Mouse (Mus musculus) liver, postnatal 0 days (tissue): ENCODE results near the gene Lrp1.

Experiments
- CTCF ChIP-seq: sonication (generic); IDR thresholded peaks from 2 replicates; pipeline ENCODE4 v1.5.1; 2016; ENCODE audit warnings: antibody characterized with exemption, low read depth
- EP300 ChIP-seq: IDR thresholded peaks from 2 replicates; pipeline ENCODE4 v1.6.1; 2016; ENCODE audit warnings: antibody characterized with exemption, low read depth, mild to moderate bottlenecking

DNA sequence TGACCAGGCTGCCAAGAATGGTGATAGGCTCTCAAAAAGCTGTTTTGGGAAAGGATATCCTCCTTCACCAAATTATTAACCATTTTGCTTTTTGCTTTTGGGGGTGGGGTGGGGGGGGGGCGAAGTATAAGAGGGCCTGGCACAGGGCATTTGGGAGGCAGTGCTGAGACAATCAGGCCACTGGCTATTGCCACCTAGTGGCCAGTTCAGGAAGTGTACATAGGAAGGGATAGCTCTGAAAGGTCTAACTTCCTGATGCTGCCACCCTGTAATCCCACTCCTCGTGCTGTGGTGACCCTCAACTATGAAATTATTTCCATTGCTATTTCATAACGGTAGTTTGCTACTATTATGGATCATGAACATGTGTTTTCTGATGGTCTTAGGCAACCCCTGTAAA, 5.5 kb upstream of the Lrp1 start:
- TF ChIP-seq CTCF, result peak; percentile 59
- no peak for TF ChIP-seq EP300
